Mouse (Mus musculus) R1 (cell line): ENCODE results near the gene Galns.

Experiments
- DNase-seq: peaks from one replicate; pipeline ENCODE4 v3.0.0-alpha.2; 2018; ENCODE audit warnings: low read depth, low spot score

Gene Galns

DNA sequence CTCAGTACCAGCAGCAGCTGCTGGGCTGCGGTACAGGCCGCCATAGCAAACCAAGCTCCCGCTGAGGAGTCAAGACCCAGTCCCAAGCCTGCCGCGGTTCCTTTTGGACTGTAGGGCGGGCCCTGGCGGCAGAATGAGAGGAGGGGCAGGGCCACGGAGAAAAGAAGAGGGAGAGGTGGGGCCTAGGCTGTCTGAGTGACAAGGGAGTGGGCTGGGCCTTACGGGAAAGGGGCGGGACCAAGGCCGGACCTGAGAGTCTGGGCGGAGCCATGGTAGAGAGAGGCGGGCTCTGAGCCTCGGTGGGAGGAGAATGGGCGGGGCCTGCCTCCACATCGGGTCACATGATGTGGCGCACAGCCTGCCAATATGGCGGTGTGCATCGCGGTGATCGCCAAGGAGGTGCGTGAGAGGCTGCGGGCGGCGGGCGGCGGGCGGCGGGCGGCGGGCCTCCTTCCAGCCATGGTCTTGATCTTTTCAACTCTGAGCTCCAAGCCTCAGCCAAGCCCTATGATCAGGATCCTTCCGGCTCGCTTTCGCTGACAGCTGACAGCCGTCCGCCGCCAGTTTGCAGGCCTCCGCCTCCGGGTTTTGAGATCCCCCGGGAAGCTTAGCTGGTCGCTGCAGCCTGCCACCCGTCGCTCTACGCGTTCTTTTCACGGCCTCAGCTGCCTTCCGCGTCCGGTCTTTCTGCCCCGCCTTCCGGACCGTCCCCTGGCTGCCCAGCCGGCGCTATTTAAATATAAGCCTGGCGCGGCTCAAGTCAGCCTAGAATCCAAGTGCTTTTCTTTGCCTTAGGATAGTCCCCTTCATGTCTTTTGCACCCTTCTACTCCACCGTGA lies at the start of gene Galns, which contains the start of gene Trappc2l:
Gene Galns, minus strand, starts transcription at position 169 of the 839 bp plus-strand sequence.
Gene Trappc2l, plus strand, starts transcription at position 346 of the 839 bp plus-strand sequence.
- DNase-seq: peak; percentile 97

DNA sequence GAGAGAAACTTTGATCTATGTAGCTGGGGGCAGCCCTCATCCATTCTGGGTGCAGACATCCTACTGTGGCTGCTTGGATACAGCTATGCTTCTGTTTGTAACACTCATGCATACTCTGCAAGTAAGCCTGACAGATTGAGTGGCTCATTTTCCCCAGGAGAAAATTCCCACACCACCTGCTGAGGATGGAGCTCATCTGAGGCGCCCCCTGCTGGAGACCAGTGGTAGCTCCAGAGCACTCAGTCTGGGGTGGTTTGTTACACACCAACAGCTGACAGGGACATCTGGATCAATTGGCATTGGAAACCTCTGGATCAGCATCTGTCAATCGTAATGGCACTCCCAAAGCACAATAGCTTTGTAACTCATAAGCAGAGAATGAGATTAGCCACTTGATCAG lies 48.8 kb upstream of the Galns start:
- DNase-seq: peak; percentile 52

DNA sequence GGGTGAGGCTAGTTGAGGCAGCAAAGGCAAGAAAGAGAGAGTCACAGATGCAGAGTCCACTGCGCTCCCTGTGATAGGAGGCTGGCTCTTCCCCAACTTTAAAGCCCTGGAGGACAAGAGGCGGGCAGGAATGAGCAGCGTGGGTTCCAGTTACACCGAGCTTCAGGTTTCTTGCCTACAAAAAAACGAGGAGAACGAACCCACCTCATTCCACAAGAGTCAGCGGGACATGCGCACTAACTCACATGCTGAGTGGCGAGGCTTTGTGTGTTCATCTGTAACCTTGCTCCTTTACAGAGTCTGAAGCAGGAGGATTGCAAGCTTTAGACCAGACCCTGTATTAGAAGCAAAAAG lies 47.5 kb upstream of the Galns start:
- no peak for DNase-seq

DNA sequence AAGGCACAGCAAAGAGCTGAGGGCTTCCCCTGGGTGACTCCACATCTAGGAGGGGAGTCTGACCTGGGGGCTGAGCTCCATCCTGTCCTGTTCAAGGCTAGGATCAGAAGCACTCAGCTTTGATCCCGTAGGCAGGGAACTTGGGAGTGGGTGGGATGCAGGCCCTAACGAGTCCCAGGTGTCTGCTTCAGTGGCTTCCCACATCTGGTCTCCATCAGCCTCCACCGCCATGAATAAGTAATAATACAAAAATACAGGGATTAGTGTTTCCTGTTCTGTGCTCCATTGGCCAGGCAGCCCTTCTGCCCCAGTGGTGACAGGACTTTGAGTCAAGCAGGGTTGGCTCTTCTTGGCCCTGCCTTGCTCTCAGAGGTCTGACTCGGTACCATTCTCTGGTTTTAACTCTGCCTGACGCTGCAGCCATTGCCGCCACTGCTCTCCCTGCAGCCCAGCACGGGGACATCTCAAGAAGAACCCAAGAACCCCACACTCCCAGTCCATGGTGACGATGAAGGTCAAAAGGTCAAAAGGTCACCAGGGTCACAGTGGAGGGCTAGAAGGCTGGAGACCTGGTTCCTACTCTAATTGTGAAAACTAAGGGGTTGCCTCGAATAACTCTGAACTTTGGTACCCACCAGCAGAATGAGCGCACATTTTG lies 47.0 kb upstream of the Galns start:
- no peak for DNase-seq

DNA sequence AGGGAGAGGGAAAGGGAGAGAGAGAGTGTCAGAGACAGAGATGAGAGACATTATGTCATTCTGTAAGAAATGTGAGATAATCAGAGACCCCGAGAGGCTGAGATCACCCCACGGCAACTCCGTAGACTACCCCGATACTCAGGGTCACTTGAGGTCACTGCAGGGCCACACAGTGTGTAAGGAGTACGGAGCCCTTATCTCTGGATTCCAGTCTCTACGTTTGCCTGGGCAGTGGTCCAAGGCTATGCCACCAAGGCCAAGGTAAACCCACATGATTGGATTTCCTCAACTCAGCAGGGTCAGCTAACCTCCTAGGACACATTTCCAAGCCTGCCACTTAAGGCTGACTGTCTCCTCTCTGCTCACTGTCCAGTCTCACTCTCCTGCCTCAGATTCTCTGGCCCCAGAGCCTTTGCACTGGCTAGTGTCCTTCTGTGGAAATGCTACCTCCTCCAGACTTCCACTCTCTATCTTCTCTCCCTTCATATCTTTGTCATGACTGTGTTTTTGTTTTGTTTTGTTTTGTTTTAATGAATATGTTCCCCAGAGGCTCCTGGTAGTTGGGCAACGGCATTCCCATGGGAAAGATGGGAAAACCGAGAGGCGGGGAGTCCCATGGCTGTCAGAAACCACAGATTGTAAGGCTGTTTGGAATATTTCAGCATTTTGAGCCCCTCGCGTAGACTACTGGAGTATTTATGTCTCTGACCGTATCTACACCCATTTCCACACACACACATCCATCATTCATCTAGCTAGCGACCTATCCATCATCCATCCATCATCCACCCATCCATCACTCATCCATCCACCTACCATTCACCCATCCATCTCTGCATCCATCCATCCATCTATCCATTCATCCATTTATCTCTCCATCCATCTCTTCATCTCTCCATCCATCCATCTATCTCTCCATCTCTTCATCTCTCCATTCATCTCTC lies 45.1 kb upstream of the Galns start:
- DNase-seq: no peak

DNA sequence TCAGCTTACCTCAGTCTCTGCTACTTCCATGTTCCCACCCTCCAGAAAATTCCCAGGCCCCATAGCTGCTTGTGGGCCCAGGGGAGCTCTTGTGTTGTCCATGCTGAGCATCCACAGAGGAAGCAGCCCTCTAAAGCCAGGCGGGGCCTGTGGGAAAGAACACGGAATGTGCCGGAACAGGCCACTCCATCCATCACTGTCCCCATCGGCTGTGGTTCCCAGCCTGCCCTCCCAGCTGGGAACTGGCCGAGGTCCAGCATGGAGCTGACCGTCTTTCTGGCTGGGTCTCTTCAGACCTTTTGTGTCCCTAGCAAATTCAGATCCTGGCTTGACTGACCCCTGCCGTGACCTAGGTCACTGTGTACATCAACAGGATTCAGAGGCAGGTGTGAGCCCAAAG lies 43.5 kb upstream of the Galns start:
- DNase-seq: no peak

DNA sequence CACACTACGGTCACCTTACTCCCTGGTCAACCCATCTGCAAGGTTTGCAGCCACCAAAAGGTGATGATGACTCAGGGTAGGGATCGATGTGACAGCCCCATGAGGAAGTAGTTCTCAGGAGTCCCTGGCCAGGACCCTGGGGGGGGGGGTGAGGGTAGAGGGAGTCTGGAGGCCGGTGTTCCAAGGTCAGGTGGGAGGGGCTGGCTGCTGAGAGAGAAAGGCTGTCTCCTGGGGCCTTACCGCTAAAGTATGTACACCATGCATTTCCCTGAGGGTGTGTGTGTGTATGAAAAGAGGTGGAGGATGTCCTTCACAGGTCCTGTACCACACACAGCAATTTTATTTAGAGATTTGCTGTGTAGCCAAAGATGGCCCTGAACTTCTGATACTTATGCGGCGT lies 41.4 kb upstream of the Galns start:
- DNase-seq: no peak

DNA sequence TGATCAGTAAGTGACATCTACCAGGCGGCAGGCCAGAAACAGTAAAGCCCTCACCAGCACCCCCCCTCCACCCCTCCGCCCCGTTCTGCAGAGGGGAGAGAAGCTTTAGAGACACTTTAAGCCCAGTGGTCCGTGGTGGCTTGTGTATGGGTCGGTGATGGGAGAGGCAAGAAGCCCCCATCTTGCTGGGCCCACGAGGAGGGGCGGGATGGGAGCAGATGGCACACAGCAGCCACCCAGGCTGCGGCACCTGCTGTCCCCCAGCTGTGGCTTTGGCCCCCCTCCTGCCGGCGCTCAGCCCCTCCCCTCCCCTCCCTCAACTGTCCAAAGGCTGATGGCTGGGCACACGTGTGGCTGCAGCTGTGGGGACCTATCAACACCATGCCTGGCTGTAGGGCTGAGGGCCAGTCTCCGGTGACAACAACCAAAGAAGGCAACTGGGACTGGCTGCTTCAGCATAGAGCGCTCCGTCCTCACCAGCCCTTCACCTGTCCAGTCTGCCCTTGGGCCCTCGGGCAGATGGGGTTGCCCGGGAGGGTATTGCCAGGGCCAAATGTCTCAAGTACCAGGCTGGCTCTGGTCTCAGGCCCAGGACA lies 40.2 kb upstream of the Galns start:
- no peak for DNase-seq

DNA sequence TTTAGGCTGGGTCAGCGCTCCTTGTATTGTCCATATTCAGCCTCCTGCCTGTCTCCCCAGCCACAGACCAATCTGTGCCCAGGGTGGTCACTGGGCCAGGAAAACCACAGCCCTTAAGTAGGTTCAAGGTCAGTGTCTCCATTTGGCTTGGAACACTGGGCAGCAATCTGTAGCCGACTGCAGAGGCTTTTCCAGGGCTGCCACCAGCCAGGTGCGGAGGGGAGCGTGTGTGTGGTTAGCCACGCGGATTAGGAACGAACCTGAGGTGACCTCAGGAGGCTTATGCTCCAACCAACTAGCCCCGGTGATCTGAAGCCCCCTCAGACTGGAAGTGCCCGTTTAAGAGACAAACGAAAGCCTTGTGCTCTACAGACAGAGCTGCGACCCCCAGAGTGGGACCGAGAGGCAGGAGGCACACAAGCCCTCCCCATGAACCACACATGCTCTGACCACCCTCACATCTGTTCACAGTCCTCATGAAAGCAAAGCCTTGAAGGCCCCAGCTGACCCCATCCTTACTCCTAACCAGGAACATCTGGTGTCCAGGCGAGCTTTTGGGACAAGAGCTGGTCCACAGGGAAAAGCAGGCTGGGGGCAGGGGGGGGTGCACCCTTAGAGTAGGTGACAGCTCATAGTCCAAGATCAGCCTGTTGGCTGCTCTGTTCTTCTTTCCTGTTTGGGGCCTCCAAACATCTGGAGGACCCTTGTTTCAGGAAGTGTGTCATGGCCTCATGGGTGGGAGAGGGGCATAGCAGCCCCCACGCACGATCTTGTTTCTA lies 37.1 kb upstream of the Galns start:
- no peak for DNase-seq

DNA sequence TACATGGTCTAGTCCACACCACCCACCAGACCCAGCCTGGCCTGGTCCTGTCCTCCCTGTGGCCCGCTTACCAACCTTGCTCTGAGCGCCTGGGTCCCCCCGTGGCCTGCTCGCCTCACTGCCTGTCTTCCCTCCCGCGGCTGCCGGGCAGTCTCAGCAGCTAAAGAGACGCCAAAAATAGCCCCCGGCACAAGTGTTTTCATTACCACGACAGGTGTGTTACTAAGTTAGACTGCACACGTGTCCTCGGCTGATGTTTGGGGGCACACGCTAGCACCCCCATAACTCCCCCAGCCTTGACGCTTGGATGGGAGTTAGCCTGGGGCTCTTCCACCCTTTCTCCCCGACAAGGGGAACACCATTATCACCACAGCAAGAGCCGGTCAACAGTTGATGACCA lies 35.1 kb upstream of the Galns start:
- DNase-seq: no peak

DNA sequence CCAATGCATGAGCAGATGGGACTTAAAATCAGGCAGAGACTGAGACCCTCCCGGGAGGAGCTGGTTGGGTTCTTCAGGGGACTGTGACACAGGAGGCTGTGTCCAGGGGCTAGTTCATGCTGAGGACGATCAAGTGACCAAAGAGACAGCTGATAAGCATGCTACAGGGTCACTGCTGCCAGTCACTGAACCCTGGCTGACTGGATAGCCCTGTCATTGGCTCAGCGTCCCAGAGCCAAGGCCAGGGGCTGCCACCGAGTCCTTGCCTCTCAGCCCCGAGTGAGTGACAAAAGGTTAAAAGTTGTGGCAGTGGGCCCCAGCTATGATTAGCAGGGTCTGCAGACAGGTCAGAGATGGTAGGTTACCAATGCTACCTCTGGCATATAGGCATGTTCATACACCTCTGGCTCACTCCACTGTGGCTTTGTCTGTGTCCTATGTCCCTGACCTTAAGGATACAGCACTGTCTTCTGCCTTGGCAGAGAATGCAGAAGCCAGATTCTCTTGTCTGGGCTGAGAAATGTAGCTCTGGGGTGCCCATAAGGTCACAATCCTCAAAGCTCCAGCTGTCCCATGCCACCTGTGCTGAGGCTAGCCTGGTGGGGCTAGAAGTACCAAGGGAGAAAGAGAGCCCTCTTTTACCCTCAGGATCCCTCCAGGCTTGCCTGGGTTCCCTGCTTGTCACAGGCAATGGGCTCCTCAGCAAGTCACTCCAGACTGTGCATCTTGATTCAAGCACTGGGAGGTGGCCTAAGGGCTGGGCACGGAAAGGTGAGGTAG lies 33.1 kb upstream of the Galns start:
- DNase-seq: no peak

DNA sequence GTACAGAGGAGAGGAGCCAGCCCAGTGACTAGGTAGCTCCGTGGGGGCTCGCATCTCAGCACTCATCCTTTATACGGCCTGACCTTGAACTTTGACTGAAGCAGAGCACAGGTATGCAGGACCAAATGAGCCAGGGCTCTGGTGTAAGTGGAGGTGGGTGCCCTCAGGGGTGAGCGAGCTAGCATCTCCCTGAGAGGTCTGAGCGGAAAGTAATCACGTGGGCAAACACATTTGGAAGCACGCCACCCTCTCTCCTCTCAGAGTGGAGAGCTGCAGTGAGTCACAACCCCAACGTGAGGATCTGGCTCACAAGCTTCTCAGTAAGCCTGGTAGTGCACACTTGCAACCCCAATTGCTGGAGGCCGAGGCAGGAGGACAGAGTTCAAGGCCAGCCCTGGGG lies 30.8 kb upstream of the Galns start:
- no peak for DNase-seq

DNA sequence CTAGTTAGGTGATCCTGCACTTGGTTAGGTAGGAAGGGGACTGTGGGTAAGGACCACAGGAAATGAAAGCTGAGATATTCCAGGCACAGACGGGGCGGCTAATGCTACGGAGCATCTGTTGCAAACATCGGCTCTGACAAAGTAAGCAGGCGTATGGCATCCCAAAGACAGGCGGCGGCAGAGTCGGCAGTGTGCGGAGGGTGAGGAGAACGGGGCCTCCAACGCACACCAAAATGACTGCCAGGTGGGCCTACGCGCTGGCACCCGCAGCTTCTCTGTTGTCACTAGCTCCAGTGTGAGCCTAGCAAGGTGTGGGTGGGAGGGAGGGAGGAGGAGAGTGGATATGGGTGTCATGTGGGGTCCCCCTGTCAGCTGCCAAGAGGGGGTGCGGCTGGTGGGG lies 30.1 kb upstream of the Galns start:
- DNase-seq: no peak

DNA sequence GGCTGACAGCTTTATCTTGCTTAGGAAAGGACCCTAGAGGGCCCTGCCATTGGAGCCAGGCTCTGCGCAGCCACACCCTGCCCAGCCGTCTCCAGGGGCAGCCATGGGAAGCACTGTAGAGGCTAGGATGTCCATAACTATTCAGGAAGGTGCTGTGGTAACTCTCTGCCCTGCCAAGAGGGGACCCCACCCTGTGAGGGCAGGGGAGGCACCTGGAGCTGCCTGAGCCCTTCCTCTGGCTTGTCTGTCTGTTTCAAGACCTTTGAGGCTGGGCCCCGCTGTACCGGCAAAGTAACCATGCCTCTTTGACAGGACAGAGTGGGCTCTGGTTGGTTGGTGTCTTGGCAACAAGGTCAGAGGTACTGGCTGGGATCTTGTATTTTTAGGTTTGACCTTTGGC lies 29.6 kb upstream of the Galns start:
- DNase-seq: no peak

DNA sequence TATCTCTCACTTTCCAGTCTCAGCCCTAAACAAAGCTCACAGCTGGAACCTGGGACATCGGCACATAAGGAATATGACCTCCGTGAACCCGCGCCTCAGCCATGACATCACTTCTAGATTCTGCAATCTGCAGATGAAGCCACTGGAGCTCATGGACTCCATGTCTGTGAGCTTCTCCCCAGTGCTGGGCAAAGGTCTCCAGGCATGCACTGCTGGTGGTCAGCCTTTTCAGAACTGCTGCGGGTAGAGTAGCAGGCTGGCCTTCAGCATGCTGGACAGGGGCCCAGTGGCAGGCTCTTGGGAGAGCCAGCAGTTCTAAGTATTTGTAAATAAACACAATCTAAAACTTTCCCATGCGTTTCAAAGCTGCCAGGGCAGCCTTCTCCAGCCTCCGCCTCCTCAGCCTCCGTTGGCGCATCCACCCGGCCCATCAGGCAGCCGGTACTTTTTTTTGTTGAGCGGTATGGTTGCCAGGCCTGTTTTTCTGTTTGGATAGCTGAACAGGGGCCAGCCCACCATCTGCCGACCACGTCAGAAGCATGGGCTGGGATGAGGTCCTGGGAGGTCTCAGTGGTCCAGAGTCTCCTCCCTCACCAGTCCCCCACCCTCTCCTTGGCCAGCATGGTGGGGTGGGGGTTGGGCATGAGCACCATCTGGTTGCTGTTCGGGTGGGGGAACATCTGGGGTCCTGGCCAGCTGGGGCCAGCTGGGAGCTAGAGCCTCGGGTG lies 28.4 kb upstream of the Galns start:
- no peak for DNase-seq

DNA sequence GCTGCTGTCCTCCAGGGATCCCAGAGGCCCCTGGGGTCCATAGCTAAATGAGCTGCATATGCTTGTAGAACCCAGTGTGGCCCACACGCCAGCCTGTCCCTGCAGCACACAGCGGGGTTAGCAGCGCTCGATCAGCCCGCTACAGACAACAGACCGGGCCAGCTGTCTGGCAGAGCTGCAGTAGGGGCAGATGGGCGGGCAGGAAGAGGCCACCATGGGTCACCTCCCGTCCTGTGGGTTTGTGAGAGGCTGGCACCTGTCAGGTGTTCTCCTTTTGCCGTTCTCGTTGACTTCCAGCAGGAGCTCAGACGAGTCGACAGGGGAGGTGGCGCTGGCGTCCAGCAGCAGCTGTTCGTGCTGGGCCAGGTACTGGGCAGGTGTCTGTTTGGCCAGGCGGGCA lies 27.3 kb upstream of the Galns start:
- no peak for DNase-seq

DNA sequence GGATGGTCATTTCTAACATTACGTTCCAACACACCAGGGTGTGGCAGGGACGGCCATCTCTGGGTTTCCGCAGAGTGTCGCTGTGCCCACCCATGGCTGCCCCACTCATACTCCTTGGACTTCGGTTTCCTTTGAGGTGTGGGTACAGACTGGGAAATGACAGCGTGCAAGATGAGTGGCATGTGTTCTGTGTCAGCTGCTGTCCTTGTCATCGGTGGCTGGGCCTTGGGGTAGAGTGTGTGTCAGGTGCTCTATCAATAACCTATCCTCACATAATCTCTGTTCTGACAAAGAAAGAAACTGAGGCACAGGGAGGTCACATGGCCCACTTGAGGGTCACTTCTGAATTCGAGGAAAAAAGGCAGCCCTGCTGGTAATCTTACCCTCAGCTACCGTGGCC lies 26.0 kb upstream of the Galns start:
- no peak for DNase-seq

DNA sequence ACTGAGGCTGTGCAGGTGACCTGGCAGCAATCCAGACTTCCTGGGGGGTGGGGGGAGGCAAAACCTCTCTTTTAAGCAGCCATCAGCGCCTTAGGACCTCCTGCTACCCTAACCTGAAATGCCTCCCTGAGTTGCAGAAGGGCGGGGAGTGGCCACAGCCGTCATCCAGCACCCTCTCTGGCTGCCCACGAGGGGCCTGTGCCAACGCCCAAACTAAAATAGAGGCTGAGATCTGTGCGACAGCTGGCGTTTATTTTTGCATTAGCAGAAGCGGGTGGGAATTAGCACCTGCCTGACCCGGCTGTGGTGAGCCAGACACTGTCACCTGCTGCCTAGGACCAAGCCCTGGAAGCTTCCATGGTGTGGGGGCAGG lies 25.5 kb upstream of the Galns start:
- DNase-seq: no peak
